Mouse (Mus musculus) hindbrain, embryonic 14.5 days (tissue): ENCODE measurements around the gene Hspe1. TPM values are rescaled to one million over a fixed set of nuclear protein-coding genes. Genes with fewer than 3 reads are reported as not detected.
"Not testable (repeated sequence)": the region's sequence is repeated elsewhere in the genome, so short reads cannot be mapped to it uniquely, and the experiment has no call there.

Experiments used
- ATAC-seq: fragments of 200-750 bp; cut with Nextera tagmentation; 2 replicates; pipeline ENCODE4 v1.8.0; 2017; ENCODE audit warnings: moderate number of reproducible peaks, mild to moderate bottlenecking, moderate TSS enrichment, moderate library complexity; ENCODE audit not compliant: low FRiP score
- DNase-seq: peaks from one replicate; pipeline ENCODE4 v3.0.0-alpha.2; 2015; ENCODE audit warnings: low spot score
- H3K27ac ChIP-seq: fragments of 300-500 bp; sonication (generic); 2 replicates; pipeline ENCODE4 v1.5.1; 2014; ENCODE audit warnings: mild to moderate bottlenecking, moderate library complexity
- H3K27me3 ChIP-seq: fragments of 300-500 bp; sonication (generic); 2 replicates; pipeline ENCODE4 v1.6.1; 2014; ENCODE audit warnings: mild to moderate bottlenecking, low read length, mixed read lengths; ENCODE audit not compliant: control insufficient read depth, insufficient read depth
- H3K36me3 ChIP-seq: fragments of 300-500 bp; sonication (generic); replicated peaks from 2 replicates; pipeline ENCODE4 v1.6.1; 2014; ENCODE audit not compliant: control insufficient read depth, insufficient read depth
- H3K4me1 ChIP-seq: fragments of 300-500 bp; sonication (generic); replicated peaks from 2 replicates; pipeline ENCODE4 v1.6.1; 2014; ENCODE audit warnings: antibody characterized with exemption, low read length, mixed read lengths; ENCODE audit not compliant: control insufficient read depth, insufficient read depth
- H3K4me2 ChIP-seq: fragments of 300-500 bp; sonication (generic); replicated peaks from 2 replicates; pipeline ENCODE4 v1.6.1; 2014; ENCODE audit warnings: mild to moderate bottlenecking, moderate library complexity
- H3K4me3 ChIP-seq: fragments of 300-500 bp; sonication (generic); replicated peaks from 2 replicates; pipeline ENCODE4 v1.5.1; 2014; ENCODE audit warnings: mild to moderate bottlenecking, low read length
- H3K9ac ChIP-seq: fragments of 300-500 bp; sonication (generic); 2 replicates; pipeline ENCODE4 v1.6.1; 2014
- H3K9me3 ChIP-seq: fragments of 300-500 bp; sonication (generic); 2 replicates; pipeline ENCODE4 v1.6.1; 2016; ENCODE audit warnings: low read length; ENCODE audit not compliant: control insufficient read depth
- WGBS: fragments of 180-500 bp; shearing (Covaris S2); extraction: QIAGEN DNeasy Blood & Tissue Kit; methylation state at CpG from one replicate; pipeline ENCODE4 v1.1.7; 2014; 5-methylcytosine and 5-hydroxymethylcytosine counted together
- polyA plus RNA-seq: library from polyadenylated mRNA; unstranded; fragments of >200 nt; fragmentation: Nextera tagmentation; extraction: Ambion mirVana; gene quantifications from 2 replicates; pipeline ENCODE4 v1.2.1, GENCODE M21; 2014

Gene Hspe1
- polyA plus RNA-seq, 1 experiment from 2014 or later: 262 TPM

DNA sequence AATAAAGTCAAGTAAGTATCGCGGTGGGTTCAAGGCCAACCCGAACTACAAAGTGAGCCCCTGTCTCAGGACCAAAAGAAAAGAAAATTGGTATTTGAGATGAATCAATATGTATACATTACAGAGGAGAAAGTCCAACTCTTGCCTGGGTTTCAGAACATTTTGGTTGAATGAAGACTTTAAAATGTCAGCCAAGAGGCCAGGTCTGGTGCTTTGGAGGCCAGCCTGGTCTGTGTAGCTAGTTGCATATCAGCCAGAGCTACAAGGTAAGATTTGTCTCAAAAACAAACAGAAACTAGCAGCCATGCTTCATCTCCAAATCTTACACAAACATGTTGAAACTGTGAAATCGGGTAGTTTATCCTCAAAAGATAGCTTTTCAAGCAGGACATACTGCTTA is 34.3 kb upstream of the Hspe1 start:
- Histone ChIP-seq H3K27ac (no peak overlapping the region), H3K9ac (peak overlapping the region; percentile 75), H3K4me2 (peak overlapping the region; percentile 73), H3K4me3 (peak overlapping the region; percentile 87), H3K27me3 (no peaks in the 10 kb centered on the region), H3K4me1 (peaks cover 9% of the 10 kb centered on the region), H3K9me3 (no peaks in the 10 kb centered on the region), H3K36me3 (no peaks in the 10 kb centered on the region)
- no peak for DNase-seq
- WGBS: 81% methylated on average over 4 of the region's 4 CpGs
- no peak for ATAC-seq

DNA sequence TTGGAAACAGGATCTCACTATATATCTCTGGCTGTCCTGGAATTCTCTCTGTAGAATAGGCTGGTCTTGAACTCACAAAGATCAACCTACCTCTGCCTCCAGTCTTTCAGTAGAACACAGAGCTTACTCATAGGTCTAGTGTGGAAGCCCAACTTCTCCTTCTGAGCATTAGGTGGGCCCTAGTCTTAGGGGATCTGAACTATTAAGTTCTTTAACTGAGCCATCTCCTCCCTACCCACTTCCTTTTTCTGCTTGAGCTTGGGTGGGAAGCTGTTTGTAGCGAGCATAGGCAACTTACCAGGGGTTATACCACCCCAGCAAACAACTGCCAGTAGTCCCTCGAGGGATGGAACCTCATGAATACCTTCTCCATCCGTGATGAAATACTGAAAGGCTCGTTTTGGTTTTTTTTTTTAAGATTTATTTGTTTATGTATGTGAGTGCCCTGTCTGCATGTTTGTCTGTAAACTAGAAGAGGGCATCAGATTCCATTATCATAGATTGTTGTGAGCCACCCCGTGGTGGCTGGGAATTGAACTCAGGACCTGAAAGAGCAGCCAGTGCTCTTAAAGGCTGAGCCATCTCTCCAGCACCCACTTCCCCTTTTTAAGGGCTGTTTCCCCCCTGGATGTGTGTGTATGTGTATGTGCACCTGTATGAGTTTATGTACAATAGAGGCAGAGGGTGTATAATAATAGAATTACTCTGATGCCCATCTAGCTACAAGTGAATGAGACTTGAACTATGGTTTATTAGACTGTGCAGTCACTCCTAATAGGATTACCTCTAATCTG is 32.4 kb upstream of the Hspe1 start:
- DNase-seq (no peak), ATAC-seq (no peak)
- Histone ChIP-seq H3K9ac (no peak overlapping the region), H3K27me3 (no peaks in the 10 kb centered on the region), H3K36me3 (no peaks in the 10 kb centered on the region), H3K4me1 (peaks cover 9% of the 10 kb centered on the region), H3K4me3 (no peak overlapping the region), H3K27ac (no peak overlapping the region), H3K9me3 (no peaks in the 10 kb centered on the region), H3K4me2 (no peak overlapping the region)
- WGBS: 86% methylated on average over 5 of the region's 5 CpGs

DNA sequence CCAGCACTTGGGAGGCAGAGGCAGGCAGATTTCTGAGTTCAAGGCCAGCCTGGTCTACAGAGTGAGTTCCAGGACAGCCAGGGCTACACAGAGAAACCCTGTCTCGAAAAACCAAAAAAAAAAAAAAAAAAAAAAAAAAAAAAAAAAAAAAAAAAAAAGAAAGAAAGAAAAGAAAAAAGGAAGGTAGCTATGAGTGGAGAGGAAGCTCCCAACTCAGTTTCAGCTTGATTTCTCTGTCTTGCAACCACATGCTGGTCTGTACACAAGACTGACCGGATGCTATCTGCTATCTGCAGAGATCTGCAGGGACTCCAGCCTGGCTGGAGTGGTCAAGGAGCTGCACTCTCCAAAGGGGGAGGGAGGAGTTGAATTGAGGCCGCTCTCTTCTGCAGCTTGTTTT is 29.5 kb upstream of the Hspe1 start:
- H3K36me3 ChIP-seq, H3K9me3 ChIP-seq, H3K4me3 ChIP-seq, H3K9ac ChIP-seq, H3K4me1 ChIP-seq, H3K4me2 ChIP-seq, H3K27ac ChIP-seq, DNase-seq, ATAC-seq, H3K27me3 ChIP-seq: not testable (repeated sequence)
- 88% methylated on average over 2 of the region's 3 CpGs for WGBS

DNA sequence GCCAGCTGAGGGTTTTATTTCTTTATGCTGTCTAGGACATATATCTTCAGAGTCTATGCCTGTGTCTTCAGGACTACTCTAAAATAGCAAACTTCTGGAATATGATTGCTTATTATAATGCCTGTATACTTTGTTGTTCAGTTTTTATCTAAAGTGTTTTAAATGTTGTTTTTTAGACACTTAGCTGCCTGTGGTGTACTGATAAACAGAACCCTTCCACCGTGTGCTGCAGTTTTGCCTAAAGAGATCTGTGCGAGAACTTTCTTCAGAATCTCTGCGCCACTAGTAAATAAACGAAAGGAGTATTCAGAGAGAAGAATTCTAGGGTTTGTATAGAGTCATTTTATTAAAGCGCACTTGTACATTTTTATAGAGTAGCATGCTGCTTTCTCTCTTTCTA is 26.8 kb upstream of the Hspe1 start:
- ATAC-seq (no peak), DNase-seq (no peak)
- H3K4me1 ChIP-seq: no peaks in the 10 kb centered on the region
- WGBS: 96% methylated on average over 5 of the region's 5 CpGs
- H3K9me3 ChIP-seq: no peaks in the 10 kb centered on the region
- no peaks in the 10 kb centered on the region for H3K27me3 ChIP-seq
- no peak overlapping the region for H3K4me2 ChIP-seq
- H3K9ac ChIP-seq: no peak overlapping the region
- H3K36me3 ChIP-seq: peaks cover 30% of the 10 kb centered on the region
- H3K4me3 ChIP-seq: no peak overlapping the region
- no peak overlapping the region for H3K27ac ChIP-seq

DNA sequence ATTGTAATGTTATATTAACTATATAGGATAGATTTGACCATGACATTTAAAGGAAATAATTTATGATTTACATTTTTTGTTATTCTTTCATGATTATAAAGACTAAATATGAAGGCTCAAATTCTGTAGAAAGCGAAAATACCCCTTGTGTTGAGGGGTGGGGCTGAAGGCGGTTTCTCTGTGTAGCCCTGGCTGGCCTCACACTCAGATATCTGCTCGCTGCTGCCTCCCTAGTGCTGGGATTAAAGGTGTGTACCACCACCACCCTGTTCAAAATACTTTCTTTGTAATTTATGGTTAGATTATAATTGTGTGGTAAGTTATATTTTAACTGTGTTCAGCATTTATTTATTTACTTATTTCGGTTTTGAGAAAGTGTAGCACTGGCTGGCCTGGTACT is 26.2 kb upstream of the Hspe1 start:
- WGBS: 95% methylated on average over 4 of the region's 4 CpGs
- Histone ChIP-seq H3K4me2 (no peak overlapping the region), H3K4me1 (no peaks in the 10 kb centered on the region), H3K4me3 (no peak overlapping the region), H3K9ac (no peak overlapping the region), H3K9me3 (no peaks in the 10 kb centered on the region), H3K27ac (no peak overlapping the region), H3K36me3 (peaks cover 37% of the 10 kb centered on the region), H3K27me3 (no peaks in the 10 kb centered on the region)
- ATAC-seq (no peak), DNase-seq (no peak)

DNA sequence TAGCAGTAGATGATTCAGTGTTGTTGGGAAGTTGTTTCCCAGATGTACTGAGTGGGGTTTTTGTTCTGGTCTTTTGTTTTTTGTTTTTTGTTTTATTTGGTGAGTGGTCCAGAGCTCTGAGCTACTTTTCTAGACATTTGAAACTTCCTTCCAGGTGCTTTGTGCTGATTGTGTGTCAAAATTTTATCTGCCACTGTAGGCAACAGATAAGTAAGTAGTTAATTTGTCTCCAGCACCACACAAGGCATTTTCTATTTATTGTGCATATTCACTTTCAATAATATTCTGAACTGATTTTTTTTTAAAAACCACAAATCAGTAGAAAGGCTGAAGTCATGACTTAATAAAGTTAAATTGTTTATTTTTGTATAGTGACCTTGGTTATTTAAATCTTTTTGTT is 15.6 kb upstream of the Hspe1 start:
- H3K36me3 ChIP-seq: peaks cover 49% of the 10 kb centered on the region

DNA sequence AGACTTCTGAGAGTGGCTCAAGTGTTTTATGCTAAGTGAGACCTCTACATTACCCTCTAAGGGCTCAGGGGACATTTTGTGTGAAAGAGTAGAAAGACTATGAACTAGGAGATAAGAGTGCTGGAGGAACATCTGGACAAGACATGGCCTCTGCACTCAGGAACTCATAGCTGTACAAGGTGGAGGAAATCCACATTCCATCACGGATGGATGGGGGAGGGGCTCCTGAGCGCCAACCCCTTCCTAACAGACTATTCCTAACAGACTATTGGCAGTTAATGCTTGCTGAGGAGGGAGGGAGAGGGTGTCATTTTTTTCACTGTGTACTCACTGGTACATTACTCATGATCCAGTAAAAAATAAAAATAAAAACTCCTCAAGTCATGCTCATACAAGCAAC is 13.2 kb upstream of the Hspe1 start:
- DNase-seq (no peak), ATAC-seq (no peak)
- H3K4me3 ChIP-seq: no peak overlapping the region
- H3K4me1 ChIP-seq: no peaks in the 10 kb centered on the region
- peaks cover 53% of the 10 kb centered on the region for H3K36me3 ChIP-seq
- WGBS: 79% methylated on average over 2 of the region's 2 CpGs
- no peak overlapping the region for H3K27ac ChIP-seq
- no peak overlapping the region for H3K9ac ChIP-seq
- no peaks in the 10 kb centered on the region for H3K27me3 ChIP-seq
- H3K9me3 ChIP-seq: no peaks in the 10 kb centered on the region
- H3K4me2 ChIP-seq: no peak overlapping the region

More for the DNA sequence above, 15.6 kb upstream of the Hspe1 start:
- not testable (repeated sequence) for H3K4me1 ChIP-seq, H3K27me3 ChIP-seq, H3K4me2 ChIP-seq, H3K9ac ChIP-seq, H3K4me3 ChIP-seq, H3K27ac ChIP-seq, H3K9me3 ChIP-seq, DNase-seq, ATAC-seq

DNA sequence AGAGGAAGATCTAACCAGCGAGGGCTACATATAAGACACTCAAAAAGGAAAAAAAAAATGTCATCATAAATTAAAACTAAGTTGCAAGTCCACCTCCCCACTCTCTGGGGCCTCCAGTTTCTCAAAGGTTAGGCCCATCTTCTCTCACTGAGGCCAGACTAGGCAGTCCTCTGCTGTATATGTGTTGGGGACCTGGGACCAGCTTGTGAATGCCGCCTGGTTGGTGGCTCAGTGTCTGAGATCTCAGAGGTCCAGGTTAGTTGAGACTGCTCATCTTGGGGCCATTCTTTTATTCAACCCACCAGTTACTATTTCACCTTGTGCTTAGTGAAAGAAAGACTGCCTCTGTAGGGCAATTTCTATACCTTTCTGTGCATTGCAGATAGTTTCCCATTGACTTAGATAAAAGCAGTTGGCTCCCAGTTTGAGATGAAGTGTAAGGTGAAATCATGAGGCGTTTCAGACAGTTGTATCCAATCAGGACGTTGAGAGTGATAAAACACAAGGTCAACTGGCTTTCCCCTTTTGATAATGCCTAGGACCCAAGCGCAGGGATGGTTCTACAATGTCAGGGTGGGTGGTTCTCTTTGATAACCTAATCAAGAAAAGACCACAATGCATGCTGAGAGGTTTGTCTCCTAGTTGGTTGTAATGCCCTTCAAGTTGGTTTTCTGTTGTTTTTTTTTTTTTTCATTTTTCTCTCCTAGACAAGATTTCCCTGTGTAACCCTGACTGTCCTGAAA is 12.1 kb upstream of the Hspe1 start:
- Histone ChIP-seq H3K27ac (no peak overlapping the region), H3K36me3 (peaks cover 62% of the 10 kb centered on the region), H3K9ac (no peak overlapping the region), H3K9me3 (no peaks in the 10 kb centered on the region), H3K4me3 (no peak overlapping the region), H3K4me2 (no peak overlapping the region), H3K27me3 (no peaks in the 10 kb centered on the region), H3K4me1 (no peaks in the 10 kb centered on the region)
- ATAC-seq (no peak), DNase-seq (no peak)
- 81% methylated on average over 5 of the region's 5 CpGs for WGBS

DNA sequence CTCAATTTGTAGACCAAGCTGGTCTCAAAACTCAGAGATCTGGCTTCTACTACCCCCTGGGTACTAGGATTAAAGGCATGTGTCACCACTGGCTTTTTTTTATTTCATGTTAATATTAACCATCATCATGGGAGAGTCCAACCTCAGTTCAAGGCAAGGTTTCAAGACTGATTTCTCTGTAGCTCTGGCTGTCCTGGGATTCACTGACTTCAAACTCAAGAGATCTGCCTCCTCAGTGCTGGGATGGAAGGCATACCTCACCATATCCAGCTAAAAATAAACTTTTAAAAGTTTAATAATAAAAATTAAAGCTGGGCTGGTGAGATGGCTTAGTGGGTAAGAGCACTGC is 11.6 kb upstream of the Hspe1 start:
- ATAC-seq: no peak
- H3K9me3 ChIP-seq: no peaks in the 10 kb centered on the region
- H3K4me1 ChIP-seq: no peaks in the 10 kb centered on the region
- peaks cover 67% of the 10 kb centered on the region for H3K36me3 ChIP-seq
- no peak overlapping the region for H3K4me3 ChIP-seq
- H3K9ac ChIP-seq: no peak overlapping the region
- no peaks in the 10 kb centered on the region for H3K27me3 ChIP-seq
- H3K4me2 ChIP-seq: no peak overlapping the region
- no peak overlapping the region for H3K27ac ChIP-seq
- no peak for DNase-seq
